Mouse (Mus musculus) c-Kit-negative CD71-positive TER-119-positive erythroid progenitor cells, embryonic 14.5 days (primary cell): Measurements from ENCODE around the gene Hrh2.

Experiments
- DNase-seq: peaks from one replicate; pipeline ENCODE4 v3.0.0-alpha.2; 2013; ENCODE audit warnings: low read depth, low spot score

Gene Hrh2

DNA sequence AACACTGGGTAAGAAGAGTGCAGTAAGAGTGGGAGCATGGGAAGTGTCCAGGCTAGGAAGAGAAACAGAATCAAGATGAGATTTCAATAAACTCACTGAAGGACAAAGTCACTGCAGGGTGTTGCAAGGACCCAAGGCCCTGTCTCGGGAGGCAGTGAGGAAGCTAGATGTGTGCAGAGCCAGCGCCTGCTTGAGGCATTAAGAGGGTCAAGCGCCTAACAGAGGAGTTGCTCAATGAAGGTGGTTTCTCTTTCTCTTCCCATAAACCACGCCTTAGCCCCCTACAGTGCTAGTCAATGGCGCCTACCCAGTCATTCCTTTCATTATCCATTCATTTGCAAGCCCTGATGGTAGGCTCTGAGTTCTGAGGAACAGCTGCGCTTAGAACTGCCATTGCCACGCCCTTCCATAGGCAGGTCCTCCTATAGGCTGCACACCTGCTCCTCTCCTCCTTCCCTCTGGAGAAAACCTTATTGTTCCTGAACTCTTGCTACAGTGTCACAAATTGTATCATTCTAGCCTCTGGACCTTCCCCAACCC lies 23.9 kb downstream of the Hrh2 start:
- no peak for DNase-seq

DNA sequence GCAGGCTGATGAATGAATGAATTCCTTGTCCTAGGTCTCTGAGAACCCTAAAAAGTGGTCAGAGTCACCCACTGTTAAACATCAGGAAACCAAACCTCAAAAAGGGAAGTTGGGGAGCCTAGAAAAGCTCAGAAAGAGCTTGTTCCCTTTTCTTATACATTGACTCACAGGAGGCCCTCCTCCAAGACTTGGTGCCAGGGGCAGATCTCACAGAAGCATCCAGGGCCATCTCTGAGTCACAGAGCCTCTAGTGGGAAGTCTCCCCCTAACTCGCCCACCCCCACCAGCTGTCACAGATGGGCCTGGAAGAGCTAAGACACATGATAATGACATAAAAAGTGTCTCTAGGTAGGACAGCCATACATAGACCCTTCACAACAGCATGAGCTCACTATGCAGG lies 26.4 kb downstream of the Hrh2 start:
- DNase-seq: no peak

DNA sequence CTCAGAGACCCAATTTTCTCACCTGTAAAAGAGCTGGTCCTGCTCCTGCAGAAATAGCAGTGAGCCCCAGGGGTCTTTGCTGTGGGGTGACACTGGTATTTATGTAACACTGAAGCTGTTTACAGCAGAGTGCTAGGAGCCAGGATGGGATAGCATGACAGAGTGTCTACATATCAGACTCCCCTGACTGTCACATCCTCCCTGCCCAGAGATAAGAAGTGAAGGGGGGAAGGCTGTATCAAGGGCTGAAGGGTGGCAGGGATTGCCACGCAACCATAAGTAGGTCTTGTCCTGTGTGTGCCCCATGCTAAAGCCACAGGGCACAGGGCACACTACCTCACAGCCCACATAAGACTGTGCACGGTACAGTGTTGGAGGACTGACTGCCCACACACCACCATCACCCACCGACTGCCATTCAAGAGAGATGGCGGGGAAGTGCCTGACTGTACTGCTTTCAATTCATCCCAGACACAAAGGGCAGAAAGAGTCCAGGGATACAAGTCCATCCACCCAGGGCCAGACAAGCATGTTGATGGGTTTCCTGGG lies 29.8 kb downstream of the Hrh2 start:
- no peak for DNase-seq

DNA sequence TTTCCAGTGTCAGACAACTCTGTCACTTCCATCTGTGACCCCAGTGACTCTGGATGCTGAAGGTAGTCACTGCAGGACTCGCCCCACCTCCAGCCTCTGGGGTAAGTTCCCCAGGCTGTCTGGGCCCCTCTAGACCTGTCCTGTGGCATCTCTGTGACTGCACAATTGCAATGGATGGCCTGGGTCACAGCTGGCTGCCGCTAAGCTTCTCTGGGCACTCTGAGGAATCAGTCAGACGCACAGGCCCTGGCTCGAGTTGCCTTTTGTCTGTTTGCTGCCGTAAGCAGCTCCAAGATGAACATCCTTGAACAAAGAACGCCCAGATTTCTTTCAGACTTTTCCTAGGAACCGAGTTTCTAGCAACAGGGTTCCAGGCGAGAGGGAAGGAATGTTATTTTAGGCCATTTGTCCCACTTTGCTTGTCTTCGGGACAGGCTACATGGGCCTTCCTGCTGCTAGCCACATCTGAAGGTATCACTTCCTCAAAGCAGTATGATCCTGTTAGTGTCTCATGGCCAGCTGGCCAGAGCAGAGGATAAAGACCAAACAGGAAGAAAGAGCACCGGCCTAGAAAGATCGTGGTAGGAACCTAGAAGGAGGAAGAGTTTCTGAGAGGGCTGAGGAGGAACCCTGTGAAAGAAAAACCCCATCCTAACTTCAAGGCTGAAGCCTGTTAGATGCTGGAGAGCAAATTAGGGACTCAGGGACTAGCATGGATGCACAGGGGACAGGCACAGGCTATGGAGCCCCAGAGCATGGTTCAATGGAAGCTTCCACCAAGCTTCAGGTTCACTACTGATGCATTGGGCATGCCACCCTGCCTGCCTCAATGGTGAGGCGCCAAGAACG lies 31.2 kb downstream of the Hrh2 start:
- no peak for DNase-seq

DNA sequence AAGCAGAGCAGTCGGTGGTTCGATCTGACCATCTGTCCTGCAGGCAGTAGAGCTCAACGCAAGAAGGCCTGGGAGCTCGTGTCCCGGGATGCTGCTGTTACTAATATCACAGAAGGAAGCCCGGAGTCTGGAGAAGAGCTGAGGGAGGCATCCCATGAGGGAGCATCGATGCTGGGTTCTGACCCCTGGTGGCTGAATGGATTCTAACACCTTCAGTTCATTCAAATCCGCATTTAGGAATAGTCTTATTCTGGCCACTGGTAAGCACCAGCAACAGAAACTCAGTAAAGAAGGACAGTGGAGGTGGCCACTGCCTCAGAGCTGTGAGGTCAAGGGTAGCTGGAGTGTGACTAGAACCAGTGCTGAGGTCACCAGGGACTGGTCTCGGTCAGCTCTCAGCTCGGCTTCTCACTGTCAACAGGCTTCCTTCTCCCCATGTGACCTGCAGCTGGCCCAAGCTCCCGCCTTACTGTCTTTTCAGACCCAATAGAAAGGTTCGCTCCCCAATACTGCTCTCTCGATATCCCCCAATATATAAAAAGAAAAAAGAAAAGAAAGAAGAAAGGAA lies 36.1 kb downstream of the Hrh2 start:
- DNase-seq: no peak

DNA sequence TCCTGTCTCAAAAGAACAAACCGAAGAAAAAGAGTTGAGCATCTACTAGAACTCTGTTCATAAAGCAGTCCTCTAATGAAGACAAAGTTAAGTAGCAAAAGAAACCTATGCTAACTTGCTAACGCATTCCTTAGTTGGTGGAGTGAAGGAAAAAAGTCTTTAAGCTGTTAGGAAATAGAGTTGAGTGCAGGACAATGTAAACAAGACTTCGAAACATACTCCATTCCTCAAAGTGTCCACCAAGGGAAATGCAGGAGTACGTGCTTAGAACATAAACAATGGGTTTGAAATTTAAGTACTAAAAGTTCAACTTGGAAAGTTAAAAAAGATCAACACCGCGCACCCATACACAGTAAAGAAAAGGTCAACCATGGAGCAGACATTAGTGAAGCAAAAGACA lies 38.2 kb downstream of the Hrh2 start:
- DNase-seq: no peak

DNA sequence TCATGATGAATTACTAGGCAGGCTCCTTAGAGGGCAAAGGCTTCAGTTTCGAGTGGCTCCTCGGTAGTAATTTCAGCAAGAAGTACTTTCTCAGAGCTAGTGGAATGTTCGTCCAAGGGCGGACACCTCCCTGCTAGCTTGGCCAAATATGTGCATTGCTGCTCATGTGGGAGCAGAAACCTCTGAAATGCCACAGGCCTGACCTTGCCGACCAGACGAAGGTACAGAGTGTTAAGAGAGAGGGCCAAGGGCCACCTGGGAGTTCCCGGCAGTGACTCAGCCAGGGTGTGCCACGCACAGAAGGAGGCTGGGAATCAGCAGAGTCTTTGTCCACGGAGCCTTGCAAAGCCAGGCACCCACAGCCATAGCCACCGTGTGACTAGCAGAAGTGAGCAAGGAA lies 39.9 kb downstream of the Hrh2 start:
- no peak for DNase-seq

DNA sequence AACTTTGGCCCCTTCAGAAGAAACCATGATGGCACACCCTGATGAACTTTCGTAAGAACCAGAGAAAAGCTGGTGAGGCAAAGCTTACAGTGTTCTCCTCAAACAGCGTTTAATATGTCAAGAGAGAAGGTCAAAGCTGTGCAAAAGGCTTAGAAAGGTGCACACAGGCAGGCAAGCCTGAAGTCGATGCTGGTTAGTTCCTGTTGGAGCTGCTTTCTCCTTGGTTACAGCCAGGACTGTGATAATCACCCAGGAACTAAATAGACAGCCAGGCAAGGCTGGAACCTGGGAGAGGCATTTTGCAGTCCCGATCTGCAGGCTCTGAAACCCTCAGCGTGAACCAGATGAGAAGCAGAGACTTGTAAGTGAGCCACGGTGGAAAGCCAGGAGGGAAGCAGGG lies 45.6 kb downstream of the Hrh2 start:
- DNase-seq: no peak

DNA sequence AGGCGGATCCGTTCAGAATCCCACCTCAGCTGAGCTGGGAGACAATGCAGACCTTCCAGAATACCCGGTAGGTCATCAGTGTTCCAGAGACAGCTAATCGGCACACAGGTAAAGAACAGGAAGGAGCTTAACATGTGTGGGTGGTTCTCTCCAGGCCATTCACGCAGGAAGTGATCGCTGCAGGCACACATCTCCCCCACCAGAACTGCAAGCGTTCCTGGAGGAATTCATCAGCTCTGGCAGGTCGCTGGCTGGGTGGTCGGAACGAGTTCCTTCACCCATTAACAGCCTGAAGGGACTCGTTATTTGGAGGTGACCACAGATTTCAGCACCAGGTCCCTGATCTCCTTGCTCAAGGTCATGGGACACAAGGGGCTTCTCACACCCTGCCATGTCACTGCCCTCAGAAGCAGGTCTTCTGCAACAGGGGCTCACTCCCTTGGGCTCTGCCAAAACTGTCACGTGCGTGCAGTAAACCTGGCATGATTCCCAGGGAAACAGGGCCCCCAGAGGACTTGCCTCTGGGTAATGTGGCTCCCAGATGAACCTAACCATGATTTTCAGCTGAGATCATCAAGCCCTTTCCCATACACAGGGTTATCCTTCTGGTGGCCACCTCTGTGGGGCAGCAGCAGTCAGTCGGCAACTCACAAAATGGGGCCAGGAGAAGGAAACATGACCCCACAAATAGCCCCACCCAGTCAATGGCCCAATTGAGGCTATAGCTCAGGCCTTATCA lies 46.8 kb downstream of the Hrh2 start:
- DNase-seq: no peak

DNA sequence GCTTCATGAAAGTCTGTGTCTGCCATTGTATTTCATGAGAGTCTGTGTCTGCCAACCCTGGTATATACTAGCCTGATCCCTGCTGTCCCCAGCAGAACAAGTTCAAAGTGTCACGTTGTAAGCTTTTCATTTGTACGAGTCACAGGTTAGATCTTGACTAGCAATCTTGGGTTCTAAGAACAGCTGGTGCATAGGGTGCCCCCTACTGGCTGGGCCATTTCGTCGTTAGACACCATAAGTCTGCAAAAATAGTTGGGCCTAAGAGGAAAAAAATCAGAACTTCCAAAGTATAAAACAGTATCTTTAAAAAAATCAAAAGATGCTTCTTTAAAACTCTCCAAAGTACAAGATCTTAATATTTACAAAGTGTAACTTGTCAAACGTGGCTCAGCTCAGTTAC lies 50.5 kb downstream of the Hrh2 start:
- no peak for DNase-seq

DNA sequence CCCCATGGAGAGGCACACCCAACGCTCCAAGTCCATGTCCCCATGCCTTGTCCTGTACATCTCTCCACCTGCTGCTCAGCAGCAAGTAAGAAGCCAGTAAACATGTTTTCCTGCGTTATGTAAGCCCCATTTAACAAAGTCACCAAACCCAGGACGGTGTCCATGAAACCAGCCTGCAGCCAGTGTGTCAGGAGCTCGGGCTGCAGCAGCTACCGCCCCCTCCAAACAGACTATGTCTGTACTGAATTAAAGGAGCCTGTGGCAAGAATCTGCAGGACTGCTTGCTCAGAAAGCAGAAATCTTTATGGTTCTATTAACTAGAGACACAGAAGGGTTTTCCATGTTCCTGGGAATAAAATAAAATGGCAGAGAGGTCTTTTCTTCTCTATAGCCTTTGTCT lies 53.3 kb downstream of the Hrh2 start:
- no peak for DNase-seq

DNA sequence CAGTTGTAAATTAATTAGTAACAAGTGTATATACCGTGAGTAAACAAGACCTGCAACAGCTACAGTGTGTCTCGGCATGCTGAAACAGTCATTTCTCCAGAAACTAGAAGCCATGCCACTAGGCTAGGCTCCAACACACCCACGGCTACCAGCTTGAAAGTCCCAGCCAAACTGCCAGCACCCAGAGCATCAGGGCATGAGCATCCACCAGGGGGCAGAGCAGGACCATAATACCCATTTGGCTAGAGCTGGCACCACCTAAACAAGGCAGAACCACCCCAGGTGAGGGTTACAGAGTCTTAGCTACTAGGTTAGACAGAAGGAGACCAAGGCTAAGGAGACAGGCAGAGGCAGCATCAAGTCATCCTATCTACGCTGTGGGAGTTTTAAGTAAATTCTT lies 55.6 kb downstream of the Hrh2 start:
- peak; percentile 3 for DNase-seq

DNA sequence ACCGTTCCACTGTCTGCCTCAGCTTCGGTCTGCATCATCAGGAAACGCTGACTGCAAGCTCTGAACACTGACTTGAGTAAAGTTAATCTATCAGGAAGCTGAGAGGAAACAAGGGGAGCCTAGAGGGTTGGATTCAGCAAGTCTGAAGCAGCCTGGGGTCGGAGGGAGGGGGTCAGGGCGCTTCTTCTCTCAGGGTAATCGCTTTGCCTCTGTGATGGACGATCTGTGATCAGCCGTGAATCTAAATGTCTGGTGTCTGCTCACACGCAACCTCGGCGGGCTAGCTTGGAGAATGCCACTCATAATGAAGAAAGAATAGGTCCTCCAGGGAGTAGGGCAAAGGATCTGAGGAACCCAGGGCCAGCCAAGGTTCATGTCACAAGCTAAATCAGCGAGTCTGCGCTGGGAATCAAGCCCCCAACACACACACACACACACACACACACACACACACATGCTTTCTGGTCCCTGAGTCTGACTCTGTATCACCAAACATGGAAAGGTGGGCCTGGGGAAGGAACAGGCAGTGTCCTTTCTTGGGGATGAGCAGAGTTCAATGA lies 56.6 kb downstream of the Hrh2 start:
- DNase-seq: no peak

DNA sequence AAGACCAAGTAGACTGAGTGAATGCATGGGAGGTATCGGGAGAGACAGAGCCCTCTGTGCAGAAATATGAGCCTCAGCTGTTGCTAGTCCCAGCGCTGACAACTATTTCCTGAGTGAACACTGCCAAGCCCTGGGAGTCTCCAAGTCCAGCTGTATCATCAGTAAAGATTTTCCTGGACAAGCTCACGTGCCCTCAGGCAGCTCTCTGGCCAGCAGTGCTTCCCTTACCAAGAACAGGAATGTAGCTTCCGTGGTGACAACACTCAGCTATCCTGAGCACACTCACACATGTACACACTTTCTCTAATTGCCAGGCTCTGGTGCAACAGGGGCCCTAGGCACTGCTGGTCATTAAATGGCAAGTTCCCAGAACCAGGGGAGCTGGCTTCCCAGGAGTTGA lies 57.1 kb downstream of the Hrh2 start:
- DNase-seq: no peak

DNA sequence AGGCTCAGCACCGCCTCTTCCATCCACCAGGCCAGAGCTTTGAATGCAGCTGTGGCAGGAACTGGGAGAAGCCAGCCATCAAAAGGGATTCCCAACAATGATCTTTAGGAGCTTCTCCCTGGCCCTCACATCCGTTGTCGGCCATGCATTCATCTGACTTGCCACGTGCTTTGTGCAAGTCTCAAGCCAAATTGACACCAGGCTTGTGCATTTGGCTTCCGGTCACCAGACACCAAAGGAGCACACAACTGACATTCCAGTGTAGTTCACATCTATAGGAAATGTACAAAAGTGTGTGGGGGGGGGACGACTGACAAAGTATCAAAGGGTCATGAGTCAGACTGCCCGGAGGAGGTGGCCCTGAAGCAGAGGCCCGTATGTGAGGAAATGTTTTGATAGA lies 58.4 kb downstream of the Hrh2 start:
- DNase-seq: no peak

DNA sequence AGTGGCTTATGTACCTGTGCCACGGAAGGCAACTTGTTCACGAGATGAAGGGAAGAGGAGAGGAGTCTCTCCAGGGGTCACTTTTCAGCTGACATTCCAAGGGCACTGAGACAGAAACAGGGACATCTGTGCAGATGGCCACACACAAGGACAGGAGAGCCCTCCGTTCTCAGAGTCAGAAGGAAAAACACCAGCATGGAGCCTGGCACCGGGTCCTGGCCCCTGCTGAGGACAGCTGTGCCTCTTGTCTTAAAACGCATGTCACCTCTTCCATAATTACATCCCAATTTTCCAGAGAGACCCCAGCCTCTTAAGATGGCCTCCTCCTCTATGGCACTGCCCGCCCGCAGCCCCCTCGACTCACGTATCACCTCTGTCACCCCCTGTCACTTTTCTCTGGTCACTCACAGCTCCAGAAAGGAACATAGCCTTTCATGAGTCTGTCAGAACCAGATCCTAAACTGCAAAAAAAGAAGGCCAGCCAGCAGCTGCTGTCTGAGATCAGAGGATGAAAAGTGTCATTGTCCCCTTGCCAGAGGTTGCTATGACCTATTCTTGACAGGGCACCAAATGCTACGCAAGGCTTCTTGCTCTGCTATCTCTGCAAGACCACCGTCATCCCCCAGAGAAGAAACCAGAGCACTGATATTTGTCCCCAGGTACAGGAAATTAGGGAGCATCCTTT lies 59.8 kb downstream of the Hrh2 start:
- DNase-seq: no peak

DNA sequence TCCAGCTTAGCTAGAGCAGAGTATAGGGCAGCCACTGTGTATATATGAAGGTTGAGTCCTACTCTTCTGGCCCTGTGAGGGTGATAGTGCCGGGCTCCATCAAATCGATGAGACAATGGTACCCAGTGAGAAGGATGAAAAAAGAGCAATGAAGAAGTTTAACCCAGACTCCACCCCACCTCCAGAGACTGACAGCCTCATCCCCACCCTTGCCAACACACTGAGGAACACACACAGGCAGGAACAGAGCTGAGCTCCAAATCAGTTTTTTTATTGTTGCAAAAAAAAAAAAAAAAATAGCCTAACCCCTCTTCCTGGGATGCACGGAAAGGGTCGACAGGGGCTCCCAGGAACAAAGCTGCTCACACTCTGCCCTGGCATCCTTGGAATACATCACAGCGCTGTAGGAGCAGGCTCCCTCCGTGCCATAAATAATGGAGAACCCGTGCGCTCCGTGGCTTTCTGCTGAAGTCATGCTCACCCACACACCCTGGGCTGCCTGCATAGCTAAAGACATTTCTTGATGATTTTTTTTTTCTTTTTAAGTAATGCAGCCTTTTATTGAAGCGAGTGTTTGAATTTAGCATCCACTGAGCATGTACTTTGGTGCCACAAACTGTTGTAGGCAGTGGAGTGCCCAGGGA lies 65.8 kb downstream of the Hrh2 start:
- no peak for DNase-seq

DNA sequence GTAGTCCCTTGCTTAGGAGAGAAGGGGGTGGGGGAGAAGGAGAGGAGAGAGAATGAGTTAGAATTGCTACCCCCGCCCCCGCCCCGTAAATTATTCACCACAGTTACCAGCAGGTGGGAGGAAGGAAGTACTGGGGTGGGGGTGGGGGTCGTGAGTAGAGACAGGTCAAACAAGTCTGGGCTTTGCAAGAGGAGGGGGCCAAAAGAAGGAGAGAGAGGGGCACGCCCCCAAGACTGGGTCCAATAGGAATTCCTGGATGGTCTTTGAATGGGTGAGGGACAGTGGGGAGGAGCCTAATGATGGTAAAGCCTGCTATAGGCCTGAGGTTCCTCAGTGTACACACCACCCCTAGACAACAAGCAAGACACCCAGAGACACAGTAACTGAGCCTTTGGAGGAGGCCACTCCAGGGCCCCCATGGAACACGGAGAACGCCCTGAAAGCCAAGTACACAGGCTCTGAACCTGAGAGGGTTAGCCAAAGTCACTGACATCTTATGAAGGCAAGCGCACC lies 66.4 kb downstream of the Hrh2 start:
- DNase-seq: no peak

DNA sequence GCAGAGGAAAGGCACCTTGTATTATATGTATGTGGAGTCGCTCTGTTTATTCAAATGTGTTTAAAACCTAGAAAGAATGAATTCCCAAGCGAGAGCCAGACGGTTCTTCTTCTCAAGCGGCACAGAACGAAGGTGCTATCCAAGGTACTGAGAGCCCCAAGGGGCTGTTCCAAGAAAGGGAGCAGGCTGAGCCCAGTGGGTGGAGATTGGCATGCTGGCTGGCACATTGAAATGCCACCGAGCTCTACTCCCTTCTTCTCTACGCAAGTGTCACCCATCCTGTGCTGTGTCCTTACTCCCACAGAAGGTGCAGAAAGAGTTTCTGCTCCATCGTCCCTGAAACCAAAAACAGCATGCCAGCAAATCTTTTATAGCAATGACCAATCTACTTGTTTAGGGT lies 68.4 kb downstream of the Hrh2 start:
- DNase-seq: no peak

DNA sequence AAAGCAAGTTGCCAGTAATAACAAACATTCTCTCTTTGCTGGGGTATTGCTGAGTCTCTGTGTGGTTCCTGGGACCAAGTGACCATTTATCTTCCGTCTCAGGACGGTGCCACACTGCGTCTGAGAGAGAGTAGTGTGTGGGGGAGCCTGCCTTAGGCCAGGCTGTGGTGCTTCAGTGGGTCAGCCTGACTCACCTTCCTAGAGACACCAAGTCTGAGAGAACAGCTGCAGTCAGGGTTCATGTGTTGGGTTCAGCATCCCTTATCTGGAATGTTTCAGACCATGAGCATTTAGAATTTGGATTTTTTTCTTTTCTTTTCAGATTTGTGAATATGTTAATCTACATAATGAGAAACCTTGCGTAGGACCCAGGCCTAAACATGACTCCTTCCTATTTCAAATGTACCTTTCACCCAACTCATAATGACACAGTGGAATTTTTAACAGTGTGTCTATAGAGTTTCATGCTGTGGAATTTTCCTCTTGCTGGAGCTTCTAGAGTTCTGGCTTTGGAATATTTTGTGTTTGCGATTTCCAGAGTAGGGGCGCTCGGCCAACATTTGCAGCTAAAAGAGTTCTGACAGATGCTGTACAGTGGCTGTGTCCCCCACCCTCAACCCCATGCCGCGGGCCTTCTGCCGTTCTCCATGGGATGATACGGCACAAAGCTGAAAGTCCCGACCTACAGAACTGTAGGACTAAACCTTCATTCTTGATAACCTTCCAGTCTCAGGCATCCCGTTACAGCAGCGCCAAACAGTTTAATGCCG lies 71.0 kb downstream of the Hrh2 start:
- no peak for DNase-seq
